9 mouse cellular contexts compared by ENCODE assay signal in the genomic region with DNA sequence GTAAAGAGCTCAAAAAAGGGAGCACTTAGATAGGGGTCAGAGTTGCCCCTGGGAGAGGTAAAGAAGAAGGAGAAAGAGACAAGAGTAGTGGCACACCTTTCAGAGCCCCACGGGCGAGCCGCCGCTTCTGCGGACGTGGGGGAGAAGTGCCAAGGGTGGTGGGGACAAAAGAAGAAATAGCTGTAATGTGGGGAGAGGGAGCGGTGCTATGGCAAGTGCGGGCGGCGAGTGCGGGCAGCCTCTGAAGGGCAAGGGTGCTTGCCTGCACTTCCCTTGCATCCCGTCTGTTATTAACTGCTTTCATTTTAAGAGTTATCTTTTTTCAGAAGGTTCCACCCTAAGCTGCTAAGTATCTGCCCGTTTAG. TPM values are rescaled to one million over a fixed set of nuclear protein-coding genes. Genes with fewer than 3 reads are reported as not detected.
DNase-seq lines count a peak whose midpoint lies in the region; ATAC-seq lines count a peak whose summit lies in the region.
"Had no signal": no experiment of that assay in that cellular context is flagged by ENCODE, and none has a peak within 500 bp of the region (broad histone marks: within the 10 kb centered on the region; RNA-seq: fewer than 3 reads in every experiment).

No protein-coding gene starts in this region.

- H3K27me3 ChIP-seq in heart, embryonic 13.5 days (replicated peaks) = no peaks in the 10 kb centered on the region
- no peaks in the 10 kb centered on the region for H3K27me3 ChIP-seq in intestine, embryonic 15.5 days (replicated peaks)
- no peaks in the 10 kb centered on the region for H3K27me3 ChIP-seq in midbrain, embryonic 14.5 days (ENCODE audit: control insufficient read depth, insufficient read depth, low read length)

- H3K9ac ChIP-seq in heart, embryonic 13.5 days = peak overlapping the region; percentile 85
- H3K9ac ChIP-seq in intestine, embryonic 15.5 days = peak overlapping the region; percentile 67
- H3K9ac ChIP-seq in midbrain, embryonic 14.5 days (replicated peaks; ENCODE audit: low read length) = peak overlapping the region; percentile 44; the same call in 1 of the 2 replicates

- peak; percentile 53; the same call in 1 of the 2 replicates for ATAC-seq in heart, embryonic 13.5 days (ENCODE audit: extremely low read depth, insufficient number of reproducible peaks, low FRiP score, low TSS enrichment)
- ATAC-seq in intestine, embryonic 15.5 days = no peak; the same call in none of the 2 replicates
- ATAC-seq in midbrain, embryonic 14.5 days (ENCODE audit: low FRiP score, low TSS enrichment) = peak; percentile 32

- H3K27ac ChIP-seq in heart, embryonic 13.5 days (replicated peaks) = peak overlapping the region; percentile 91
- peak overlapping the region; percentile 92 for H3K27ac ChIP-seq in intestine, embryonic 15.5 days
- peak overlapping the region; percentile 83; the same call in 1 of the 2 replicates for H3K27ac ChIP-seq in midbrain, embryonic 14.5 days (replicated peaks; ENCODE audit: low read depth, low read length)

- peaks cover 5% of the 10 kb centered on the region for H3K4me1 ChIP-seq in heart, embryonic 13.5 days
- H3K4me1 ChIP-seq in intestine, embryonic 15.5 days (replicated peaks) = no peaks in the 10 kb centered on the region
- no peaks in the 10 kb centered on the region for H3K4me1 ChIP-seq in midbrain, embryonic 14.5 days (ENCODE audit: control insufficient read depth, insufficient read depth, low read length)

- no peak for DNase-seq in heart, postnatal 36 days
- DNase-seq in thymus, postnatal 14 days = peak; percentile 6
- no peak for DNase-seq in thymus, postnatal 0 days (ENCODE audit: low spot score)
- DNase-seq in midbrain, embryonic 14.5 days = no peak
- no peak for DNase-seq in adrenal gland, postnatal 25 days
- DNase-seq in urinary bladder, postnatal 36 days (ENCODE audit: low spot score in 2 of 2) = no peak

- peak overlapping the region; percentile 84 for H3K4me2 ChIP-seq in heart, embryonic 13.5 days
- H3K4me2 ChIP-seq in intestine, embryonic 15.5 days (replicated peaks) = peak overlapping the region; percentile 90
- H3K4me2 ChIP-seq in midbrain, embryonic 14.5 days (ENCODE audit: low read length) = peak overlapping the region; percentile 74

- no peaks in the 10 kb centered on the region for H3K9me3 ChIP-seq in heart, embryonic 13.5 days
- H3K9me3 ChIP-seq in intestine, embryonic 15.5 days = no peaks in the 10 kb centered on the region
- no peaks in the 10 kb centered on the region for H3K9me3 ChIP-seq in midbrain, embryonic 14.5 days (ENCODE audit: control insufficient read depth, low read length)

- WGBS in heart, embryonic 13.5 days = 0% methylated on average over 13 of the region's 13 CpGs
- WGBS in intestine, embryonic 15.5 days = 0% methylated on average over 13 of the region's 13 CpGs
- under 1% methylated on average over 13 of the region's 13 CpGs for WGBS in midbrain, embryonic 14.5 days

- no peaks in the 10 kb centered on the region for H3K36me3 ChIP-seq in heart, embryonic 13.5 days
- no peaks in the 10 kb centered on the region for H3K36me3 ChIP-seq in intestine, embryonic 15.5 days
- H3K36me3 ChIP-seq in midbrain, embryonic 14.5 days (ENCODE audit: control insufficient read depth, insufficient read depth, low read length) = no peaks in the 10 kb centered on the region

- intact Hi-C loops in heart, postnatal 36 days (cut with DNase I) = no loop called here

- peak overlapping the region; percentile 80 for H3K4me3 ChIP-seq in heart, embryonic 13.5 days
- H3K4me3 ChIP-seq in intestine, embryonic 15.5 days (replicated peaks) = peak overlapping the region; percentile 79
- peak overlapping the region; percentile 83 for H3K4me3 ChIP-seq in midbrain, embryonic 14.5 days (replicated peaks; ENCODE audit: low read depth, low read length)

RNA-seq across cellular contexts. Expression of a gene that starts 21.4 kb away (rescaled TPM):
- not detected in 2 replicates for polyA plus RNA-seq in heart, embryonic 13.5 days (2015; fragmentation: Nextera tagmentation; extraction: Ambion mirVana)
- not detected for total RNA-seq in heart, postnatal 36 days (2021)
- not detected in 2 replicates for polyA plus RNA-seq in thymus, postnatal 0 days (2015; fragmentation: Nextera tagmentation; extraction: Ambion mirVana)
- polyA plus RNA-seq in intestine, embryonic 15.5 days (2015; fragmentation: Nextera tagmentation; extraction: Ambion mirVana) = not detected in 2 replicates
- not detected in 2 replicates for polyA plus RNA-seq in midbrain, embryonic 14.5 days (2014; fragmentation: Nextera tagmentation; extraction: Ambion mirVana)
- total RNA-seq in adrenal gland, postnatal 25 days (2021) = not detected in 2 replicates
- total RNA-seq: MEL had no signal

RNA-seq across cellular contexts. Expression of a gene that starts 29.2 kb away (rescaled TPM):
- polyA plus RNA-seq in heart, embryonic 13.5 days (2015; fragmentation: Nextera tagmentation; extraction: Ambion mirVana) = not detected in 2 replicates
- total RNA-seq in heart, postnatal 36 days (2021) = not detected
- not detected in 2 replicates for polyA plus RNA-seq in thymus, postnatal 0 days (2015; fragmentation: Nextera tagmentation; extraction: Ambion mirVana)
- polyA plus RNA-seq in intestine, embryonic 15.5 days (2015; fragmentation: Nextera tagmentation; extraction: Ambion mirVana) = not detected in 2 replicates
- not detected in 2 replicates for polyA plus RNA-seq in midbrain, embryonic 14.5 days (2014; fragmentation: Nextera tagmentation; extraction: Ambion mirVana)
- total RNA-seq in adrenal gland, postnatal 25 days (2021) = not detected in 2 replicates
- total RNA-seq: MEL had no signal
